Mouse (Mus musculus) CH12.LX (cell line): ENCODE data around the gene Ckap5. TPM values are rescaled to one million over a fixed set of nuclear protein-coding genes. Genes with fewer than 3 reads are reported as not detected.

Source experiments
- DNase-seq: peaks from one replicate; pipeline ENCODE4 v3.0.0-alpha.2; 2013; ENCODE audit errors: extremely low read depth
- H3K27ac ChIP-seq: 2 replicates; pipeline ENCODE4 v1.5.1; 2012; ENCODE audit warnings: low read depth, mild to moderate bottlenecking, control low read depth, moderate library complexity; ENCODE audit not compliant: insufficient read depth
- H3K27me3 ChIP-seq: replicated peaks from 2 replicates; pipeline ENCODE3; 2012; ENCODE audit warnings: inconsistent platforms
- H3K36me3 ChIP-seq, 2 experiments: replicated peaks in 1 of 2; 2 replicates each; pipeline versions ENCODE3 to v1.6.1; 2012; ENCODE audit warnings: inconsistent platforms in 1 of 2, low read length in 1 of 2, mild to moderate bottlenecking in 1 of 2, mixed read lengths in 1 of 2, moderate library complexity in 1 of 2; ENCODE audit not compliant: control insufficient read depth in 1 of 2, insufficient read depth in 1 of 2
- H3K4me1 ChIP-seq, 2 experiments: 2 replicates each; pipeline ENCODE4 v1.6.1; 2012; ENCODE audit warnings: inconsistent platforms in 1 of 2, moderate library complexity in 1 of 2; ENCODE audit not compliant: insufficient read depth in 2 of 2, control insufficient read depth in 1 of 2
- H3K4me2 ChIP-seq: 2 replicates; pipeline ENCODE4 v1.6.1; 2012; ENCODE audit warnings: low read depth, mild to moderate bottlenecking, control low read depth; ENCODE audit not compliant: poor library complexity, insufficient read depth, severe bottlenecking
- H3K4me3 ChIP-seq, 3 experiments: fragments of 150-350 bp in 1 of 3; sonication (generic) in 1 of 3; replicated peaks in 1 of 3; 2 replicates each; pipeline versions ENCODE3 to v1.5.1; 2011 to 2012; ENCODE audit warnings: low read depth in 2 of 3, low read length in 2 of 3, mild to moderate bottlenecking in 2 of 3, moderate library complexity in 2 of 3, control low read depth in 1 of 3, improper control_type of control experiment in 1 of 3, inconsistent platforms in 1 of 3, mixed read lengths in 1 of 3; ENCODE audit not compliant: poor library complexity in 1 of 3
- H3K79me2 ChIP-seq: replicated peaks from 2 replicates; pipeline ENCODE4 v1.6.1; 2012; ENCODE audit warnings: mild to moderate bottlenecking, moderate library complexity; ENCODE audit not compliant: control insufficient read depth, poor library complexity, insufficient read depth, severe bottlenecking; ENCODE audit errors: extremely low read depth
- H3K9ac ChIP-seq: 2 replicates; pipeline ENCODE4 v1.6.1; 2012; ENCODE audit warnings: low read depth, mild to moderate bottlenecking, control low read depth, moderate library complexity; ENCODE audit not compliant: insufficient read depth
- H3K9me3 ChIP-seq: replicated peaks from 2 replicates; pipeline ENCODE3; 2012; ENCODE audit warnings: low read length, inconsistent platforms, mixed read lengths
- CHD2 ChIP-seq: IDR thresholded peaks from 2 replicates; pipeline ENCODE4 v1.6.1; 2011; ENCODE audit warnings: low read length, improper control_type of control experiment
- E2F4 ChIP-seq: IDR thresholded peaks from 2 replicates; pipeline ENCODE4 v1.6.1; 2011; ENCODE audit warnings: low read depth, low read length, improper control_type of control experiment; ENCODE audit not compliant: insufficient replicate concordance
- GABPA ChIP-seq: IDR thresholded peaks from 2 replicates; pipeline ENCODE4 v1.6.1; 2012; ENCODE audit warnings: low read depth, low read length, improper control_type of control experiment, inconsistent platforms; ENCODE audit not compliant: insufficient replicate concordance
- HCFC1 ChIP-seq: IDR thresholded peaks from 2 replicates; pipeline ENCODE4 v1.6.1; 2012; ENCODE audit warnings: low read depth, mild to moderate bottlenecking, inconsistent platforms, low read length, improper control_type of control experiment
- IRF4 ChIP-seq: IDR thresholded peaks from 2 replicates; pipeline ENCODE4 v1.6.1; 2014; ENCODE audit warnings: low read depth, mild to moderate bottlenecking, inconsistent platforms, low read length, improper control_type of control experiment
- JUND ChIP-seq: conservative IDR thresholded peaks from 2 replicates; pipeline ENCODE4 v1.6.1; 2011; ENCODE audit warnings: low read depth, low read length, improper control_type of control experiment
- KAT2A ChIP-seq: IDR thresholded peaks from 2 replicates; pipeline ENCODE4 v1.6.1; 2012; ENCODE audit warnings: low read length, improper control_type of control experiment, inconsistent platforms; ENCODE audit not compliant: insufficient replicate concordance
- MXI1 ChIP-seq: IDR thresholded peaks from 2 replicates; pipeline ENCODE4 v1.6.1; 2011; ENCODE audit warnings: mild to moderate bottlenecking, low read depth, low read length, improper control_type of control experiment
- MYC ChIP-seq: IDR thresholded peaks from 2 replicates; pipeline ENCODE4 v1.6.1; 2011; ENCODE audit warnings: low read depth, mild to moderate bottlenecking, improper control_type of control experiment, low read length
- POLR2AphosphoS2 ChIP-seq: IDR thresholded peaks from 2 replicates; pipeline ENCODE4 v1.6.1; 2011; ENCODE audit warnings: low read depth, low read length, improper control_type of control experiment
- RAD21 ChIP-seq: IDR thresholded peaks from 2 replicates; pipeline ENCODE4 v1.6.1; 2011; ENCODE audit warnings: low read depth, mild to moderate bottlenecking, low read length, improper control_type of control experiment, moderate library complexity
- SIN3A ChIP-seq: IDR thresholded peaks from 2 replicates; pipeline ENCODE4 v1.6.1; 2012; ENCODE audit warnings: low read length, improper control_type of control experiment, inconsistent platforms
- TBP ChIP-seq: conservative IDR thresholded peaks from 2 replicates; pipeline ENCODE4 v1.6.1; 2011; ENCODE audit warnings: low read depth, low read length, improper control_type of control experiment
- UBTF ChIP-seq: IDR thresholded peaks from 2 replicates; pipeline ENCODE4 v1.6.1; 2012; ENCODE audit warnings: low read depth, mild to moderate bottlenecking, inconsistent platforms, low read length, improper control_type of control experiment, moderate library complexity
- USF1 ChIP-seq: IDR thresholded peaks from 2 replicates; pipeline ENCODE4 v1.6.1; 2014; ENCODE audit warnings: low read depth, mild to moderate bottlenecking, inconsistent platforms, low read length, improper control_type of control experiment
- USF2 ChIP-seq: conservative IDR thresholded peaks from 2 replicates; pipeline ENCODE4 v1.6.1; 2011; ENCODE audit warnings: low read depth, low read length, improper control_type of control experiment
- ZC3H11A ChIP-seq: IDR thresholded peaks from 2 replicates; pipeline ENCODE4 v1.6.1; 2012; ENCODE audit warnings: low read depth, mild to moderate bottlenecking, inconsistent platforms, low read length, improper control_type of control experiment
- dilution Hi-C: fragments of 300-500 bp; cut with MboI; formaldehyde crosslinking; loops from 2 replicates; pipeline ENCODE4 v1.14.3; 2020; ENCODE audit warnings: low sequenced_read_pairs; ENCODE audit not compliant: extremely low pct_unique_long_range_greater_than_20kb, extremely low pct_ligation_motif_present
- in situ Hi-C: fragments of 300-500 bp; cut with MboI; formaldehyde crosslinking; loops from 3 replicates; pipeline ENCODE4 v1.14.3; 2019; ENCODE audit warnings: low sequenced_read_pairs, low pct_ligation_motif_present, low pct_unique_long_range_greater_than_20kb, mixed read lengths
- polyA plus RNA-seq: library from polyadenylated mRNA; unstranded; fragments of >175 nt; gene quantifications from 2 replicates; pipeline ENCODE4 v1.2.1, GENCODE M21; 2012; ENCODE audit warnings: low read depth; ENCODE audit not compliant: insufficient read length
- total RNA-seq, 2 experiments: library from RNA; depleted of rRNA; stranded (reverse); fragments of 300-350 nt in 1 of 2; fragments of >200 nt in 1 of 2; gene quantifications; 2 replicates each; pipeline ENCODE4 v1.2.3; 2012 to 2014

Gene Ckap5
- total and polyA plus RNA-seq, 3 experiments: 51.5 to 53.0 (median 52.3) TPM

- Histone ChIP-seq H3K79me2 (no peaks in the 10 kb centered on the region), H3K4me2 (no peak overlapping the region), H3K27me3 (no peaks in the 10 kb centered on the region), H3K27ac (no peak overlapping the region), H3K9me3 (no peaks in the 10 kb centered on the region), H3K9ac (no peak overlapping the region), H3K4me3 (no peak overlapping the region), H3K36me3 (no peaks in the 10 kb centered on the region), H3K4me1 (peaks cover 7 to 22% of the 10 kb centered on the region in 2 experiments; a peak in 3 of 4 replicates)
- dilution Hi-C loops: no loop called here
- in situ Hi-C loops: no loop called here
- no peak for TF ChIP-seq UBTF
- TF ChIP-seq MYC: no peak
- no peak for TF ChIP-seq POLR2AphosphoS2
- TF ChIP-seq JUND: no peak
- TF ChIP-seq USF2: no peak
- TF ChIP-seq E2F4: no peak
- TF ChIP-seq HCFC1: no peak
- no peak for TF ChIP-seq IRF4
- TF ChIP-seq TBP: no peak
- TF ChIP-seq MXI1: no peak
- no peak for TF ChIP-seq RAD21
- no peak for TF ChIP-seq KAT2A
- no peak for TF ChIP-seq GABPA
- DNase-seq: no peak
Measured at GRCm38 (mm10) chr2:91634841-91635240, 108.3 kb downstream of the Ckap5 start.

- dilution Hi-C loops: no loop called here
- no peak for TF ChIP-seq IRF4
- no peak for TF ChIP-seq SIN3A
- TF ChIP-seq POLR2AphosphoS2: no peak
- Histone ChIP-seq H3K79me2 (no peaks in the 10 kb centered on the region), H3K9ac (no peak overlapping the region), H3K4me2 (no peak overlapping the region), H3K9me3 (no peaks in the 10 kb centered on the region), H3K4me3 (no peak overlapping the region), H3K36me3 (no peaks in the 10 kb centered on the region), H3K4me1 (peaks cover 7 to 22% of the 10 kb centered on the region in 2 experiments; a peak in 3 of 4 replicates), H3K27ac (no peak overlapping the region), H3K27me3 (no peaks in the 10 kb centered on the region)
- DNase-seq: no peak
- in situ Hi-C loops: no loop called here
Measured at GRCm38 (mm10) chr2:91635486-91635885, 108.9 kb downstream of the Ckap5 start.

- no peak within 1 kb of the TSS for H3K9ac ChIP-seq
- no peaks in the 10 kb centered on the region for H3K36me3 ChIP-seq
- H3K4me3 ChIP-seq: no peak within 1 kb of the TSS
- TF ChIP-seq CHD2: no peak
- TF ChIP-seq SIN3A: no peak
- no peak for TF ChIP-seq USF1
- no peak for TF ChIP-seq ZC3H11A
- peaks cover 7 to 22% of the 10 kb centered on the region in 2 experiments; a peak in 3 of 4 replicates for H3K4me1 ChIP-seq
- no peak within 1 kb of the TSS for H3K4me2 ChIP-seq
- DNase-seq: no peak
- H3K27ac ChIP-seq: no peak within 1 kb of the TSS
- dilution Hi-C loops (no loop called here), in situ Hi-C loops (no loop called here)
- H3K27me3 ChIP-seq: no peaks in the 10 kb centered on the region
- H3K79me2 ChIP-seq: no peaks in the 10 kb centered on the region
- H3K9me3 ChIP-seq: no peaks in the 10 kb centered on the region
Measured at GRCm38 (mm10) chr2:91636229-91636628, 109.7 kb downstream of the Ckap5 start, which contains the start of gene F2. F2 (minus strand) TSS chr2:91636414.
